Mouse (Mus musculus): ENCODE measurements around the gene Zfp446. TPM values are rescaled to one million over a fixed set of nuclear protein-coding genes. Genes with fewer than 3 reads are reported as not detected.
"Not testable (repeated sequence)": the region's sequence is repeated elsewhere in the genome, so short reads cannot be mapped to it uniquely, and the experiment has no call there.

Zfp446 gene
- polyA plus RNA-seq (2015; fragmentation: Nextera tagmentation; extraction: Ambion mirVana): 5.0 and 6.4 TPM in 2 replicates

DNA sequence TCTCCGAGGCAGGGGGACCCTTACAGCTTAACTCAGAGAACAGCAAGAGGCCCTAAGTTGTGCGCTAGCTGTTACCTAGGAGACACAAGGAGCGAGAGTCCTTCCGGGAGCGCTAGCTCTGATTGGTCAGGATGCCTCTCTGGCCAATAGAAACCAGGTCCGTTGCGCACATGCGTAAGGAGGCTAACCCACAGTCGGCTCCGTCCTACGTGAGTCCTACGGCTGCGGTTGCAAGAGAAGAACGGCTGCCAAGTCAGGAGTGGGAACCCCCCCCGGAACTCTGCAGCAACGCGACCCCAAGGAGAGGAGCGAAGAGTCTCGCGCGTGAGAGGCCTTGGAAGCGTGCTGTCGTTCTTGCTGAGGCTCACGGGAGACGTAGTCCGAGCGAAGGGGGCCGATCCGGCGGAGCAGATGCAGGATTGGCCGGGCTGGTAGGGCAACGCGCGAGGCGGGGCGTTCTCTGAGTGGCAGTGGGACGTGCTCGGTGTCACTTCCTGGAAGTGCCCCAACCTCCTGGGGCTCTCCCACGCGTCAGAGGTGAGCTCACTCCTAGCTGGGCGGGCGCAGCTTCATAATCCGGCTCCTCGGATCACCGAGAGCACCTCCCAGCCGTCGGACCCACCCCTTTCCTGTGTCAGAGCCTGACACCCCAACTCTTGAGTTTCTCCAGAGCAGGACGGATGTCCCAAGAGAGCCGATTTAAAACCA lies at the start of gene Zfp446:
Gene Zfp446 (plus strand): TSS at position 167 of the 708 bp plus-strand sequence.
- peak; percentile 99 for ATAC-seq (replicated peaks; ENCODE audit: insufficient number of reproducible peaks, insufficient read depth, low FRiP score, low read depth)
- H3K4me3 ChIP-seq: peak within 1 kb of the TSS; percentile 79
- under 1% methylated on average over 49 of the region's 49 CpGs for WGBS
- H3K27ac ChIP-seq: peak within 1 kb of the TSS; percentile 98
- H3K9ac ChIP-seq: peak within 1 kb of the TSS; percentile 67
- H3K4me2 ChIP-seq: peak within 1 kb of the TSS; percentile 85
- peaks cover 20% of the 10 kb centered on the region for H3K4me1 ChIP-seq (replicated peaks)
- no peaks in the 10 kb centered on the region for H3K27me3 ChIP-seq
- no peaks in the 10 kb centered on the region for H3K9me3 ChIP-seq (replicated peaks)
- no peaks in the 10 kb centered on the region for H3K36me3 ChIP-seq

DNA sequence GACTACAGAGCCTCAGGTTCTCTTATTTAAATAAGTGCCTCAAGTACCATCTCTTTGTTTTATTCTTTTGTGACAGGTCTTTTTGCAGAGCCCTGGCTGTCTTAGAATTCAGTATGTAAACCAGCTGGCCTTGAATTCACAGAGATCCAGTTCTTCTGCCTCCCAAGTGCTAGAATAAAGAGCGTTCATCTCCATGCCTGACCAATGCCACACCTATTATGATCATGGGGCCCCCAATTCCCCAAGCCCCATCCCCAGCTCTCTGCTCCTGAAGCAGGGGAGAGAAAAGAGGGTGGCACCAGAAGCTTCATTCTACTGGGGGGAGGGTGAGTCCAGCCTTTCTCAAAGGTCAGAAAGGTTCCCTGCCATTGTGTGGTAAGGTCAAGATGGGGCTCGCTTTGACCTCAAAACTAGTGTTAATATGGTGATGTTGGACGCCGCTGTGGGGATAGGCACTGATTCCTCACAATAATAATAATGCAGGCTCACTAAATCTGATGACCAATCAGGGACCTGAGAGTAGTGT lies 44.0 kb upstream of the Zfp446 start:
- Histone ChIP-seq H3K36me3 (no peaks in the 10 kb centered on the region), H3K27me3 (no peaks in the 10 kb centered on the region), H3K4me2 (no peak overlapping the region), H3K4me1 (replicated peaks) (no peaks in the 10 kb centered on the region; the same call in 1 of the 2 replicates), H3K9me3 (replicated peaks) (no peaks in the 10 kb centered on the region), H3K9ac (no peak overlapping the region), H3K4me3 (no peak overlapping the region), H3K27ac (no peak overlapping the region)
- WGBS: 78% methylated on average over 4 of the region's 4 CpGs
- no peak for ATAC-seq (replicated peaks; ENCODE audit: insufficient number of reproducible peaks, insufficient read depth, low FRiP score, low read depth)

DNA sequence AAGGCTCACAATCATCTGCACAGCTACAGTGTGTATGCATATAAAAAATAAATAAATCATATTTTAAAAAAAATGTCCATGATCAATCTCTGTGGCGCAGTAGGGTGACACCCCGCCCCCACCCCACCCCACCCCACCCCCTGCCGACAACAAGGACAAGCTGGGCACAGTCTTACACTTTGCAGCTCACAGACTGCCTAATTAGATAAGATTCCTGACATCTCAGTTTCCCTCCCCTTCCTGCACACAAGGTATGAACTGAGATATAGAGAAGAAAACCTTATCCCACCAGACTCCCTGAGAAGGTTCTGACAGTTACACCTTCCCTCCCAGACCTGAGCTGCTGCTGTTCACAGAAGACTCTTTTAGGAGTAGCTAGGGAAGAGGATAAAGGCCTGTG lies 42.8 kb upstream of the Zfp446 start:
- Histone ChIP-seq H3K27me3 (no peaks in the 10 kb centered on the region), H3K4me3 (no peak overlapping the region), H3K36me3 (no peaks in the 10 kb centered on the region), H3K9me3 (replicated peaks) (no peaks in the 10 kb centered on the region), H3K4me1 (replicated peaks) (no peaks in the 10 kb centered on the region), H3K9ac (no peak overlapping the region), H3K4me2 (no peak overlapping the region), H3K27ac (no peak overlapping the region)
- 59% methylated on average over 3 of the region's 3 CpGs for WGBS
- no peak for ATAC-seq (replicated peaks; ENCODE audit: insufficient number of reproducible peaks, insufficient read depth, low FRiP score, low read depth)

DNA sequence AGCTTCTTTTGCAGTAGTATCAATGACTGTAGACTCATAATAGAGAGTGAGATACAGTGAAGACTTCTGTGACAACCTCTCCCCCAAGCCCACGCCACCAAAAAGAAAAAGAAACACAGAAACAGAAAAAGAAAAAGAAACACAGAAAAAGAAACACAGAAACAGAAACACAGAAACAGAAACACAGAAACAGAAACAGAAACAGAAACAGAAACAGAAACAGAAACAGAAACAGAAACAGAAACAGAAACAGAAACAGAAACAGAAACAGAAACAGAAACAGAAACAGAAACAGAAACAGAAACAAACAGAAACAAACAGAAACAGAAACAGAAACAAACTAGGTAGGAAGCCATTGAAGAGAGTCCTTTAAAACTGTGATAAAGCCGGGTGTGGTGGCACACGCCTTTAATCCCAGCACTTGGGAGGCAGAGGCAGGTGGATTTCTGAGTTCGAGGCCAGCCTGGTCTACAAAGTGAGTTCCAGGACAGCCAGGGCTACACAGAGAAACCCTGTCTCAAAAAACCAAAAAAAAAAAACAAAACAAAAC lies 40.3 kb upstream of the Zfp446 start:
- 81% methylated on average over 4 of the region's 4 CpGs for WGBS
- not testable (repeated sequence) for H3K4me3 ChIP-seq; H3K27me3 ChIP-seq; H3K9ac ChIP-seq; ATAC-seq (replicated peaks; ENCODE audit: insufficient number of reproducible peaks, insufficient read depth, low FRiP score, low read depth); H3K27ac ChIP-seq; H3K4me2 ChIP-seq; H3K9me3 ChIP-seq (replicated peaks); H3K36me3 ChIP-seq; H3K4me1 ChIP-seq (replicated peaks)

DNA sequence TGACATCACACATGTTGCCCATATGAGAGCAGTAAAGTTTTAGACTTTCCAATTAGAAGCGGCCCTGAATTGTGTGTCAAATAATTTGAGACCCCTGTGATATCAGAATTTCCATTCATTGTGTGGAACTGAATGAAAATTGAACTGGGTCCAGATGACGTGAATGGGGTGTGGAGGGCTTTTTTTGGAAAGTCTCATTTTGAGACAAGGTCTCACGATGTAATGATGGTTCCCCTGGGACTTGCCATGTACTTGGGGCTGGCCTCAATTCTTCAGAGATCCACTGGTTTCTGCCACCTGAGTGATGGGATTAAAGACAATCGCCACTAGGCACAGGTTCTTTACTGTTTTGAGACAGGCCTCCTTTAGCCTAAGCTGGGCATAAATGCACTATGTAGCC lies 37.0 kb upstream of the Zfp446 start:
- Histone ChIP-seq H3K27me3 (no peaks in the 10 kb centered on the region), H3K27ac (no peak overlapping the region), H3K36me3 (no peaks in the 10 kb centered on the region), H3K9me3 (replicated peaks) (no peaks in the 10 kb centered on the region), H3K4me2 (no peak overlapping the region), H3K4me1 (replicated peaks) (no peaks in the 10 kb centered on the region), H3K4me3 (no peak overlapping the region), H3K9ac (no peak overlapping the region)
- ATAC-seq (replicated peaks; ENCODE audit: insufficient number of reproducible peaks, insufficient read depth, low FRiP score, low read depth): no peak
- 74% methylated on average over 4 of the region's 4 CpGs for WGBS

DNA sequence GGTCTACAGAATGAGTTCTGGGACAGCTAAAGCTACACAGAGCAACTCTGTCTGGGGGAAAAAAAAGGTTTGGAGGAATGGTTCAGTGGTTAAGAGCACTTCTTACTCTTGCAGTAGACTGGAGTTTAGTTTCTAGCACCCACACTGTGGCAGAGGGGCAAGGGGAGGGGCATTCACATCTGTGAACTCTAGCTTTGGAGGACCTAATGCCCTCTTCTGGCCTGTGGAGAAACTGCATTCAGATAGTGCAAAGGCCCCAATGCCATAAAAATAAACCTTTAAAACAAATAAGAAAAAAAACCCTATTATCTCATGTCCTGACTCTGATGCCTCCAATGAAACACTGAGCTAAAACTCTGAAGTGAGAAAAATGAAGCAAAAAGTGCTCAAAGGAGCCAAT lies 34.2 kb upstream of the Zfp446 start:
- Histone ChIP-seq H3K27me3 (no peaks in the 10 kb centered on the region), H3K4me3 (no peak overlapping the region), H3K27ac (no peak overlapping the region), H3K4me1 (replicated peaks) (no peaks in the 10 kb centered on the region), H3K4me2 (no peak overlapping the region), H3K9me3 (replicated peaks) (no peaks in the 10 kb centered on the region), H3K36me3 (no peaks in the 10 kb centered on the region), H3K9ac (no peak overlapping the region)
- ATAC-seq (replicated peaks; ENCODE audit: insufficient number of reproducible peaks, insufficient read depth, low FRiP score, low read depth): no peak

DNA sequence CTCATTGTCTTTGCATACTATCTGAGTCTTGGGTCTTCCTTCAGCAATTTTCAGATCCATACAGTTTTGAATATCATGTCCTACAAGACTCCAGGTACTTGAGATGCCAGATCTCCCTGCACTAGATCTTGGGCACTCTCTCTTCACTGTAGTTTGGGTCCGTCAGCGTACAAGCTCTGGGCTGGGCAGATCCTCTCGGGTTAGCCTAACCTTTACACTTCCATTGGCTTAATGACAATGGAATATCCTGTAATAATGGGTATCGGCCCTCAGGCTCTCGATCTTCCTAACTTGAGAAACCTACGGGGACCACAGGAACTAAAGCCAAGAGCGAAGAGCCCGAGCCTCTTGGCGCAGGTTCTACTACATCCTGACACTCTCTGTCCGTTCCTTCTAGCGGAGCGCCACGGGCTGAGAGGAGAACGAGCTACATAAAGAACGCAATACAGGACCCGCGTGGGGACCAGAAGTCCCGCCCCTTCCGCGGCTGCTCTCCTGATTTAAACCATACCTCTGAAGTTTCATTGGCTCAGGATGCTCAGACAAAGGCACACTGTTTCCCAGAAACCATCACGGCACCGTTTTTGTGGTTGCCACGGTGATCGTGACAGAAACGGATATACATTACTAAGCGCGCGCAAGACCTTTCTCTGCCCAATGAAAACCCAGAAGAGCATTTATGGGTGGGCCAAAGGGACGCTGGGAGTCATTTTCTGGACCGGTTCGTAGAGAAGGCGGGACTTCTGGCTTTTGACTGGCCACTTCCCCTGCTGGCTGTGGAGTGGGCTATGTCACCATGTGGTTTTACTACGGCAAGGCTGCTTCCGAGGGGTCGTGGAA lies 28.4 kb upstream of the Zfp446 start:
- Histone ChIP-seq H3K27ac (peak overlapping the region; percentile 83), H3K27me3 (no peaks in the 10 kb centered on the region), H3K4me3 (peak overlapping the region; percentile 63), H3K36me3 (no peaks in the 10 kb centered on the region), H3K4me1 (replicated peaks) (peaks cover 10% of the 10 kb centered on the region), H3K9me3 (replicated peaks) (no peaks in the 10 kb centered on the region), H3K4me2 (peak overlapping the region; percentile 86), H3K9ac (peak overlapping the region; percentile 64)
- 8% methylated on average over 35 of the region's 35 CpGs for WGBS
- peak; percentile 97 for ATAC-seq (replicated peaks; ENCODE audit: insufficient number of reproducible peaks, insufficient read depth, low FRiP score, low read depth)

DNA sequence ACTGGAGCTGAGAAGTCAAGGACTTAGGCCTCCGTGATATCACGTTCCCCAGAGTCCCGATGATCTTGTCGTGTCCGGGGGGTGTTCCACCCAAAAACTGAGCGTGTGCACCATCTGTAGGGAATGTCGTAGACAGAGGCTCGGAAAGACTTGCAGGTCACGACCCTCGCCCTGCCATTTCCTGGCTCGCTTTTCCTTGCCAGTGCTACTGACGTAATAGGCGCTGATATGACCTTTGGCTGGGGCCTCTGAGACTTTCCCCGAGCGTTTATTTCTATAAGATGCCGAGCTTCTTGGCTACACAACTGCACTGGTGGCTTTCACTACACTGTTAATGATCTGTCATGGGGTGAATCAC lies 27.8 kb upstream of the Zfp446 start:
- H3K9me3 ChIP-seq (replicated peaks): no peaks in the 10 kb centered on the region
- peak overlapping the region; percentile 64 for H3K9ac ChIP-seq
- peaks cover 10% of the 10 kb centered on the region for H3K4me1 ChIP-seq (replicated peaks)
- H3K4me2 ChIP-seq: peak overlapping the region; percentile 86
- WGBS: 5% methylated on average over 16 of the region's 16 CpGs
- H3K36me3 ChIP-seq: no peaks in the 10 kb centered on the region
- ATAC-seq (replicated peaks; ENCODE audit: insufficient number of reproducible peaks, insufficient read depth, low FRiP score, low read depth): no peak
- peak overlapping the region; percentile 83 for H3K27ac ChIP-seq
- H3K27me3 ChIP-seq: no peaks in the 10 kb centered on the region
- peak overlapping the region; percentile 63 for H3K4me3 ChIP-seq

DNA sequence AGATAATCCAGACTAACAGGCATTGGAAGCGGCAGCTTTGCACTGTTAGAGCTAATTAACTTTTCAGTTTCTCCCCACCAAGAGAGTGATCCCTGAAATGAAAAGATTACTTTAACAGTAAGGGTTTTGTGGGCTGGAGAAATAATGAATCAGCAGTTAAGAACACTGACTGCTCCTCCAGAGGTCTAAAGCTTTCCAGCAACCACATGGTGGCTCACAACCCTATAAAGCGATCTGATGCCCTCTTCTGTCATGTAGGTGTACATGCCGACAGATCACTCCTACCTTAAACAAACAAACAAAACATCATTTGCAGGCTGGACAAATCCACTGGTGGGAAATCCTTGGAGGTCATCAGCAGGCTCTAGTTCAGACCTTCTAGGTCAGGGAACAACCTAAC lies 22.8 kb upstream of the Zfp446 start:
- no peak overlapping the region for H3K4me3 ChIP-seq
- no peak overlapping the region for H3K9ac ChIP-seq
- H3K36me3 ChIP-seq: no peaks in the 10 kb centered on the region
- peaks cover 6% of the 10 kb centered on the region for H3K4me1 ChIP-seq (replicated peaks)
- H3K27ac ChIP-seq: no peak overlapping the region
- no peaks in the 10 kb centered on the region for H3K9me3 ChIP-seq (replicated peaks)
- ATAC-seq (replicated peaks; ENCODE audit: insufficient number of reproducible peaks, insufficient read depth, low FRiP score, low read depth): no peak
- no peaks in the 10 kb centered on the region for H3K27me3 ChIP-seq
- H3K4me2 ChIP-seq: no peak overlapping the region
- 49% methylated on average over 3 of the region's 3 CpGs for WGBS

DNA sequence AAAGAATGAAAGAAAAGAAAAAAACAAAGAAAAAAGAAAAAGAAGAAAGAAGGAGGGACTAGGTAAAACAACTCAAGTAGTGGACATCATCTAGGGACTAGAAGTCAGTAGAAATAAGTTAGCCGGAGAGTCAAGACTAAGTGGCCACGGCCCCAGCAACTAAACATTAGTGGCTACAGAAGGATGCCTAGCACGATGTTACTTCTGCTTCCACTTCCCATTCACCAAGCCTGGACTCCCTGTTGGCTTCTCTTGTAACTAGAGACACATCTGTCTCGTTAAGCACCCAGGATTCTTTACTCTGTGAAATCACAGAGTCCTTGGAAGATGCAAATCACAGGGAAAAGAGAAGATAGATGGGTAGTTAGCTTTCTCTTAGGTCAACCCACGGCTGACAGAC lies 20.1 kb upstream of the Zfp446 start:
- Histone ChIP-seq H3K9ac (no peak overlapping the region), H3K4me1 (replicated peaks) (peaks cover 4% of the 10 kb centered on the region; the same call in 1 of the 2 replicates), H3K27me3 (no peaks in the 10 kb centered on the region), H3K4me3 (no peak overlapping the region), H3K4me2 (no peak overlapping the region), H3K9me3 (replicated peaks) (no peaks in the 10 kb centered on the region), H3K27ac (no peak overlapping the region), H3K36me3 (no peaks in the 10 kb centered on the region)
- no peak for ATAC-seq (replicated peaks; ENCODE audit: insufficient number of reproducible peaks, insufficient read depth, low FRiP score, low read depth)
- 71% methylated on average over 5 of the region's 5 CpGs for WGBS

DNA sequence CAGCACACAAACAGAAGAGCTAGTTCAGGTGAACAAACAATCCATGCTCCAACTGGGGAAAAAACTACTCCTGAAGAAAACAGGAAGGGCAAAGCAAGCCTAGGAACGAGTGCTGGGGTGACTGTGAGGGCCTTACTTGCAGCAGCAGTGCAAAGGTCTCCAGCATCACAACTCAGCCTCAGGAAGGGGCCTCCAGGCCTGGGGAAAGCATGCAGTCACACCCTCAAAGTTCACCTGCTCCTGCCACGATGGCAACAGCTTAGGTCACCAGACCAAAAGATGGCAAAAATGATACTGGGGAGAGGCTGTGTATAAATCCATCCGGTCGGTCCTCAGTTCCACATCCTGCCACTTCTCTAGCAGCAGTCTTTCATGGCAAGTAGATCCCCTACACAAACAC lies 18.7 kb upstream of the Zfp446 start:
- 71% methylated on average over 4 of the region's 4 CpGs for WGBS
- Histone ChIP-seq H3K9ac (no peak overlapping the region), H3K4me1 (replicated peaks) (peaks cover 4% of the 10 kb centered on the region; the same call in 1 of the 2 replicates), H3K27ac (no peak overlapping the region), H3K4me2 (no peak overlapping the region), H3K27me3 (no peaks in the 10 kb centered on the region), H3K36me3 (no peaks in the 10 kb centered on the region), H3K9me3 (replicated peaks) (no peaks in the 10 kb centered on the region), H3K4me3 (no peak overlapping the region)
- ATAC-seq (replicated peaks; ENCODE audit: insufficient number of reproducible peaks, insufficient read depth, low FRiP score, low read depth): no peak
